Mouse (Mus musculus) c-Kit-positive CD71-negative TER-119-negative erythroid progenitor cells, embryonic 14.5 days (primary cell): ENCODE data around the gene Htr3a.

Experiments used
- DNase-seq: peaks from one replicate; pipeline ENCODE4 v3.0.0-alpha.2; 2013; ENCODE audit warnings: low read depth

Gene Htr3a

DNA sequence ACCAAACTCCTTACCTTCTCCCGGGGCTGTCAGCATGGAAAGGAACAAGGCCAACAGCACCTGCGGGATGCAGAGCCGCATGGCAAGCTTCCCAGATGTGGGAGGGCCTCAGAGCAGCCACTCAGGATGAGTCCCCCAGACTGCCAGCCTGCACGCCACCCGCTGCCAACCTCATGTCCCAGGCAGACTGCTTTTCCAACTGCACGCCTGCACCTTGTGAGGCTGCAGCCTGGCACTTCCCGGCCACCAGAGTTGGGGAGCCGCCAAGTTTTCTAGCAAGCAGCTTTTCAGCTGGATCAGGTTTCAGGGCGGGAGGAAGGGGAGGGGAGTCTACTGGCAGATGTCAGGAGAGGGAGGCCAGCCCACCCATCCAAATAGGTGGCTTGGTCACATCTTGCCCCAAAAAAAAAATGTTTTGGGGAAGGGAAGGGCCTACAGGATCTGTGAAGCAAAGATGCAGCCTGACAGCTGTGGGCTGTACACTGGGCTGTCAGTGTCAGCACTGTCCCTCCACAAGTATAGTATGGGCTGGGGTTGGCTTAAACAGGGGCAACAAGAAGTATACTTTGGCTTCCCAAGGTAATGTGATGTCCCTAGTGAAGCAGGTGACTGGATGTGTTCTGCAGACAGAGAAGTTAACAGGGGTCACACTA is at the start of gene Htr3a:
Htr3a (minus strand) TSS at position 215 of the 653 bp plus-strand sequence.
- DNase-seq, result no peak

- no peak for DNase-seq
Measured at GRCm38 (mm10) chr9:48947565-48947964, 36.7 kb upstream of the Htr3a start.

DNA sequence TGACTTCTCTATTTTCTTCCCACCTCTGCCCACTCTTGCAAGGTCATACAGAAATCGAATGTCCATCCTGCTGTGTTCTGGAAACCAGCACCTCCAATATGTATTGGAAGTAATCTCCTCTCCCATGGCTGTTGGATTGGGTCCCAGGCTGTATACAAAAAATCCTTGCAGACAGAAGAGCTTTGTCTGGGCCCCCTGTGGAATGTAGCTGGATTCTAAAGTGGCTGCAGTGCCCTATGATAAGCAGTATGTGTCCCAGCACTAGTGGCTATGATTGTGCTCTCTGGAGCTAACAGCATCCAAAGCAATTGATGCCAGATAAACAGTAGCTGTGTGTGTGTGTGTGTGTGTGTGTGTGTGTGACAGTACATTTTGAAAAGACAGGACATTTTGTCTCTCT is 31.4 kb upstream of the Htr3a start:
- DNase-seq, result no peak

- DNase-seq, result no peak
Measured at GRCm38 (mm10) chr9:48929436-48929835, 18.5 kb upstream of the Htr3a start.

- no peak for DNase-seq
Measured at GRCm38 (mm10) chr9:48928781-48929180, 17.9 kb upstream of the Htr3a start.

GRCm38 (mm10) chr9:48916011-48916788 is 5.3 kb upstream of the Htr3a start:
- no peak for DNase-seq

DNA sequence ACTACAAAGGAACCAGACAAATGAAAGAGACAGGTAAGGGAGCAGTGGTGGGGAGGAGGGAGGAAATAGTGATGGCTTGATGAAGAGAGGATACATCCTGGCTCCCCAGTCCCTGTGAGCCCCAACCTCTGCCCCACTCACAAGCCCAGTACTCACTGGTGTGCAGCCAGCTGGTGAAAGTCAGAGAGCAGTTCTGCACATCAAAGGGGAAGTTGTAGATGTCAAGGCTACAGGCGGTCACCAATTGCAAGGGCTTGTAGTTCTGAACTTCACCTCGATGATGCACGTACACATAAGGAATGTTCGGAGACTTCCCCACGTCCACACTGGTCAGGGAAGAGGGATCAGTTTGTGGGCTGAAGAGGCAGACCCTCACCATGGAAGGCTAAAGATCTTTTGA is 6.5 kb downstream of the Htr3a start:
- no peak for DNase-seq

- DNase-seq, result no peak
Measured at GRCm38 (mm10) chr9:48903766-48904165, 7.1 kb downstream of the Htr3a start.

- DNase-seq, result peak; percentile 29
Measured at GRCm38 (mm10) chr9:48898551-48898950, 12.3 kb downstream of the Htr3a start.

GRCm38 (mm10) chr9:48895819-48896536 is 14.9 kb downstream of the Htr3a start:
- no peak for DNase-seq

DNA sequence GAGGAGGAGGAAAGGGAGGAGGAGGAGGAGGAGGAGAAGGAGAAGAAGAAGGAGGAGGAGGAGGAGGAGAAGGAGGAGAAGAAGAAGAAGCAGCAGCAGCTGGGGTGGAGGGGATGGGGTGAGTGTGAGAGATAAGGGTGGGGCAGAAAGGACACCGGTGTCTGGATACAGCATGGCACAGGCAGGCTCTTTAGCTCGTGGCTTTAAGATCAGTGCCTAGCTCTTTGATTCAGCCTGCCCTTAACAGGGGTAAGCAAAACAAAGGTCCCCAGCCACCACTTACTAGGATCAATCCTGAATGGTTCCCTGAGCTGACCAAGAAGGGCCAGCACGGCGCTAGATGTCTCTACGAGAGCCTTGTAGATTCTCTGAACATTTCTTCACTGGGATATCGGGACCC is 16.1 kb downstream of the Htr3a start:
- DNase-seq, result no peak

- DNase-seq, result peak; percentile 77
Measured at GRCm38 (mm10) chr9:48893986-48894385, 16.9 kb downstream of the Htr3a start.

DNA sequence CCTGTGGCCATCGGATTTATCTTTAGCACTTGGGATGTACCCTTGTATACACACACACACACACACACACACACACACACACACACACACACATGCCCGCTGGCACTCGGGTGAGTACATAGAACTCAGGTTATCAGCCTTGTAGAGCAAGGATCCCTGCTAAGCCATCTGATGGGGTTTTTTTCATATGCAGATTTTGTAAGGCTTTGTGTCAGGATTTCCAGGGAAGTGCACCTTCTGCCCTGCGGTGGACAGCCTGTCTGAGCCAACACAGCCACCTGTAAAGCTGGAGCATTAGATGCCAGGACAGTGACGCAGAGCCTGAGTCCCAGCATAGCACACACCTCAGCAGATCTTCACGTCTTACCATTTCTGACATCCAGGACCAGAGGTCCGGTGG is 21.8 kb downstream of the Htr3a start:
- no peak for DNase-seq

GRCm38 (mm10) chr9:48872896-48873295 is 38.0 kb downstream of the Htr3a start:
- DNase-seq, result no peak

- DNase-seq, result no peak
Measured at GRCm38 (mm10) chr9:48866523-48867121, 44.3 kb downstream of the Htr3a start.

DNA sequence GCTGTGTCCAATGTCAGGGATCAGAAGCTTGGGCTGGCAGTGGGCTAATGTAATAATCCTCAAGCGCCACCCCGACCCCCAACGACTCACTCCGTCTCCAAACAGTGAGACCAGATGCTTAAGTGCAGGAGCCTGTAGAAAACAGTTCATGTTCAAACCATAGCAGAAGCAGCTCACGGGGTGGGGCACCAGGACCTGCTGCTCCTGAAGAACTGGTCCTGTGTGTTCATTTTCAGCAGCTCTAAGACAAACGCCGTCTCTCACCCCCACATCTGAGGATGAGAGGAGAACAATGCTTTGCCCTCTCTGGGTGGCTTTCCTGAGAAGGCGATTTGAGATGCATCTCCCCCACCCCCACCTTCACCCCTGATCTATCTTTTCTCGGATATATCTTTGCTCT is 45.7 kb downstream of the Htr3a start:
- no peak for DNase-seq

DNA sequence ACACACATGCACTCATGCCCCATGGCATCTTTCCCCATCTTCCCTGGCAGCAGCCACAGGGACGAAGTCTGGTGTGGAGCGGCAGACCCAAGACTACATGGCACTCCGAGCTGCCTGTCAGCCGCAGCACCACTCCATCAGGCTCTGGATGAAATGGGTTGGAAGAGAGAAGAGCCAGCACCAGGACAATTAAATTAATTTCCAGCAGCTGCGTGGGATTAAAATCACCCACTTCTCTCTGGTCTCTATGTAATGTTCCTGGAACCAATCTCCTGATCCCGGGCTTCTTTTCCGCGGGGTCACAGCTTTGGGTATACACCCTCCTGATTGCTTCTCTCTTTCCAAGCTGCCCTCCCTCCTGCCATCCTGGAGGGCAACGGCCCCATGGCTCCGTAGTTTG is 49.4 kb downstream of the Htr3a start:
- DNase-seq, result no peak

DNA sequence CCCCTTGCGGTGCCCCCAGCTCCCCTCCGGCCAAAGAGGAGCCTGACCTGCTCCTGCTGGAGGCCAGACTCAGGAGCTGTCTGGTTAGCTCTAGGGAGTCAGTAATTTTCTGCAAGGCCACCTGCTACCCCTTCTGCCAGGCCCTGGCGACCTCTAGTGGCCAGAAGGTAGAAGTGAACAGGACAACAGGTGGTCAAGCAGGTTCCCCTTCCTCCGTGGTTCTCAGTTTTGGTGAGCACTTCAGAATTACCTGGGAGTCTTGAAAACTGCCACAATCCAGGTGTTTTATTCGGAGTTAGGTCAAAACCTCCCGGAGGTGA is 50.4 kb downstream of the Htr3a start:
- peak; percentile 56 for DNase-seq

DNA sequence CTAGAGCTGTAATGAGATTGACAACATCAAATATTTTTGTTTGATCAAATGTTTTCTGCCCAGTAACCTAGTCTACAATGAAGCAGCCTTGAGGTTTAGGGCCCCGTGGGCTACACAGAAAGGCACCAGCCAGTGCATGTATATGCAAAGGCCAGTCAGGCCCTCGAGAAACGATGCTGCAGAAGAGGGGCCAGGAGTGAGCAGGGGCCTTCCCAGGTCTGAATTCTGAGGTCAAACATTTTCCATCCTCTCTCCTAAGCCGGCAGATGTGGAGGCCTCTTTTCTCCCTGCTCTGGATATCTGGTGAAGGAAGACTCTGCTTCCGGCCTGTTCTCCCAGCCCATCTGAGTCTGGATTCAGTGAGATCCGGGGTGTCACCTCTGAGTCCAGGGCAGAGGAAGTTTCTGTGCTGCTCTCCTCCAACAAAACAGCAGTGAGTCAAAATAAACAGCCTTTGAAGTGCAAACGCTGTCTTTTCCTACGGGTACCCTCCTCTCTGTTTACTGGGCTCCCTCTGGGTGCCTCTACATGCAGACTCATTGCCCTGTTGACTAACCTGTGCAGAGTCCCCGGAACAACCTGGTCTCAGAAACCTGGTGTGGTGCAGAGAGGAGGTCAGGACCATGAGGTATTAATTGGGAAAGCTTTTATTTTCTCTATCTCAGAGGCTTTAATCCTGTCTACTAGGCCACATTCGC is 50.9 kb downstream of the Htr3a start:
- no peak for DNase-seq

GRCm38 (mm10) chr9:48857944-48858343 is 53.0 kb downstream of the Htr3a start:
- DNase-seq, result no peak

GRCm38 (mm10) chr9:48856240-48856639 is 54.7 kb downstream of the Htr3a start:
- DNase-seq, result no peak

DNA sequence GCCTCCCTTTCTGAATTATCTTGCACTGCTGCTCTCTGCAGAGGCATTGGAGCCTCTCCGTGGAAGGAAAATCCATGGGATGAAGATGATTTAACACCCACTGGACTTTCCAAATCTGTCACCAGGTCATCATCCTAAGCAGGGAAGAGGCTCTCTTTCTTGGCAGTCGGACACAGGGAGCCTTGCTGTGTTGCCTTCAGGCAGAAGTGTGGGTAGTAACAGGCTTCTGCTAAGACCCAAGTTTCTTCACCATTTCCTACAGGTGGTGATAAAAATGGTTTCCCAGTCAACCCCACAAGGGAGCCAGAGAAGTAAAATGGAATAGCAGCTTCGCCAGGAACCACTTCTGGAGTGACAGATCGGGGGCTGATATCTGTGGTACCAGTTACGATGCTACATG is 61.4 kb downstream of the Htr3a start:
- DNase-seq, result no peak
